Mouse (Mus musculus): ENCODE data around the gene Cyp2c40.
"Not testable (repeated sequence)": the region's sequence is repeated elsewhere in the genome, so short reads cannot be mapped to it uniquely, and the experiment has no call there.

Gene Cyp2c40

GRCm38 (mm10) chr19:39812714-39813113 lies at the start of gene Cyp2c40:
Cyp2c40 (minus strand) TSS chr19:39812814.
- DNase-seq (ENCODE audit: low read depth, low spot score), result not testable (repeated sequence)

GRCm38 (mm10) chr19:39820931-39821330 lies 8.3 kb upstream of the Cyp2c40 start:
- not testable (repeated sequence) for DNase-seq (ENCODE audit: low read depth, low spot score)

- not testable (repeated sequence) for DNase-seq (ENCODE audit: low read depth, low spot score)
Measured at GRCm38 (mm10) chr19:39816400-39816799, 3.8 kb upstream of the Cyp2c40 start.

- DNase-seq (ENCODE audit: low read depth, low spot score), result not testable (repeated sequence)
Measured at GRCm38 (mm10) chr19:39815991-39816390, 3.4 kb upstream of the Cyp2c40 start.

GRCm38 (mm10) chr19:39785458-39785857 lies 27.2 kb downstream of the Cyp2c40 start:
- DNase-seq (ENCODE audit: low read depth, low spot score), result not testable (repeated sequence)

GRCm38 (mm10) chr19:39745357-39745756 lies 67.3 kb downstream of the Cyp2c40 start:
- DNase-seq (ENCODE audit: low read depth, low spot score), result no peak

GRCm38 (mm10) chr19:39744361-39744760 lies 68.3 kb downstream of the Cyp2c40 start:
- not testable (repeated sequence) for DNase-seq (ENCODE audit: low read depth, low spot score)

- DNase-seq (ENCODE audit: low read depth, low spot score), result no peak
Measured at GRCm38 (mm10) chr19:39740920-39741319, 71.7 kb downstream of the Cyp2c40 start, which contains the start of gene Cyp2c68. Cyp2c68 (minus strand) TSS chr19:39741054.

Data from brain, embryonic 18.5 days (tissue).